Mouse (Mus musculus) hindbrain, embryonic 14.5 days (tissue): Measurements from ENCODE around the gene Rbm11. TPM values are rescaled to one million over a fixed set of nuclear protein-coding genes. Genes with fewer than 3 reads are reported as not detected.
A peak's percentile ranks its signal among the peaks of the same experiment; 100 is the strongest.

Source experiments
- ATAC-seq: fragments of 200-750 bp; cut with Nextera tagmentation; 2 replicates; pipeline ENCODE4 v1.8.0; 2017; ENCODE audit warnings: moderate number of reproducible peaks, mild to moderate bottlenecking, moderate TSS enrichment, moderate library complexity; ENCODE audit not compliant: low FRiP score
- DNase-seq: peaks from one replicate; pipeline ENCODE4 v3.0.0-alpha.2; 2015; ENCODE audit warnings: low spot score
- H3K27ac ChIP-seq: fragments of 300-500 bp; sonication (generic); 2 replicates; pipeline ENCODE4 v1.5.1; 2014; ENCODE audit warnings: mild to moderate bottlenecking, moderate library complexity
- H3K27me3 ChIP-seq: fragments of 300-500 bp; sonication (generic); 2 replicates; pipeline ENCODE4 v1.6.1; 2014; ENCODE audit warnings: mild to moderate bottlenecking, low read length, mixed read lengths; ENCODE audit not compliant: control insufficient read depth, insufficient read depth
- H3K36me3 ChIP-seq: fragments of 300-500 bp; sonication (generic); replicated peaks from 2 replicates; pipeline ENCODE4 v1.6.1; 2014; ENCODE audit not compliant: control insufficient read depth, insufficient read depth
- H3K4me1 ChIP-seq: fragments of 300-500 bp; sonication (generic); replicated peaks from 2 replicates; pipeline ENCODE4 v1.6.1; 2014; ENCODE audit warnings: antibody characterized with exemption, low read length, mixed read lengths; ENCODE audit not compliant: control insufficient read depth, insufficient read depth
- H3K4me2 ChIP-seq: fragments of 300-500 bp; sonication (generic); replicated peaks from 2 replicates; pipeline ENCODE4 v1.6.1; 2014; ENCODE audit warnings: mild to moderate bottlenecking, moderate library complexity
- H3K4me3 ChIP-seq: fragments of 300-500 bp; sonication (generic); replicated peaks from 2 replicates; pipeline ENCODE4 v1.5.1; 2014; ENCODE audit warnings: mild to moderate bottlenecking, low read length
- H3K9ac ChIP-seq: fragments of 300-500 bp; sonication (generic); 2 replicates; pipeline ENCODE4 v1.6.1; 2014
- H3K9me3 ChIP-seq: fragments of 300-500 bp; sonication (generic); 2 replicates; pipeline ENCODE4 v1.6.1; 2016; ENCODE audit warnings: low read length; ENCODE audit not compliant: control insufficient read depth
- WGBS: fragments of 180-500 bp; shearing (Covaris S2); extraction: QIAGEN DNeasy Blood & Tissue Kit; methylation state at CpG from one replicate; pipeline ENCODE4 v1.1.7; 2014; 5-methylcytosine and 5-hydroxymethylcytosine counted together
- polyA plus RNA-seq: library from polyadenylated mRNA; unstranded; fragments of >200 nt; fragmentation: Nextera tagmentation; extraction: Ambion mirVana; gene quantifications from 2 replicates; pipeline ENCODE4 v1.2.1, GENCODE M21; 2014

Rbm11 gene
- polyA plus RNA-seq, 1 experiment from 2014 or later, result 3.5 TPM

GRCm38 (mm10) chr16:75617651-75618349, 25.2 kb downstream of the Rbm11 start:
- Histone ChIP-seq H3K36me3 (no peaks in the 10 kb centered on the region), H3K4me3 (no peak overlapping the region), H3K4me2 (no peak overlapping the region), H3K27me3 (no peaks in the 10 kb centered on the region), H3K9ac (no peak overlapping the region), H3K9me3 (no peaks in the 10 kb centered on the region), H3K27ac (no peak overlapping the region), H3K4me1 (no peaks in the 10 kb centered on the region)
- ATAC-seq (peak; percentile 78; the same call in 1 of the 2 replicates), DNase-seq (peak; percentile 72)
- WGBS, result 72% methylated on average over 2 of the region's 2 CpGs

- ATAC-seq (no peak), DNase-seq (peak; percentile 29)
- no peak overlapping the region for H3K9ac ChIP-seq
- H3K27ac ChIP-seq, result no peak overlapping the region
- H3K27me3 ChIP-seq, result no peaks in the 10 kb centered on the region
- H3K4me2 ChIP-seq, result no peak overlapping the region
- H3K4me1 ChIP-seq, result no peaks in the 10 kb centered on the region
- no peaks in the 10 kb centered on the region for H3K36me3 ChIP-seq
- no peaks in the 10 kb centered on the region for H3K9me3 ChIP-seq
- WGBS, result 93% methylated on average over 2 of the region's 2 CpGs
- H3K4me3 ChIP-seq, result no peak overlapping the region
Observed at GRCm38 (mm10) chr16:75627862-75628261, 35.2 kb downstream of the Rbm11 start.

Other genes with a start within 250 kb of the Rbm11 start
- not detected in 2 replicates for gene Lipi, start 6.8 kb upstream of the Rbm11 start, polyA plus RNA-seq
- 45.1 and 53.4 TPM in 2 replicates for gene Hspa13, start 174.3 kb downstream of the Rbm11 start, polyA plus RNA-seq